Mouse (Mus musculus): Measurements from ENCODE around the gene Lrrc75a. TPM values are rescaled to one million over a fixed set of nuclear protein-coding genes. Genes with fewer than 3 reads are reported as not detected.

Gene Lrrc75a
- total RNA-seq, 2 experiments from 2014 or later: 14.4 to 16.7 TPM

DNA sequence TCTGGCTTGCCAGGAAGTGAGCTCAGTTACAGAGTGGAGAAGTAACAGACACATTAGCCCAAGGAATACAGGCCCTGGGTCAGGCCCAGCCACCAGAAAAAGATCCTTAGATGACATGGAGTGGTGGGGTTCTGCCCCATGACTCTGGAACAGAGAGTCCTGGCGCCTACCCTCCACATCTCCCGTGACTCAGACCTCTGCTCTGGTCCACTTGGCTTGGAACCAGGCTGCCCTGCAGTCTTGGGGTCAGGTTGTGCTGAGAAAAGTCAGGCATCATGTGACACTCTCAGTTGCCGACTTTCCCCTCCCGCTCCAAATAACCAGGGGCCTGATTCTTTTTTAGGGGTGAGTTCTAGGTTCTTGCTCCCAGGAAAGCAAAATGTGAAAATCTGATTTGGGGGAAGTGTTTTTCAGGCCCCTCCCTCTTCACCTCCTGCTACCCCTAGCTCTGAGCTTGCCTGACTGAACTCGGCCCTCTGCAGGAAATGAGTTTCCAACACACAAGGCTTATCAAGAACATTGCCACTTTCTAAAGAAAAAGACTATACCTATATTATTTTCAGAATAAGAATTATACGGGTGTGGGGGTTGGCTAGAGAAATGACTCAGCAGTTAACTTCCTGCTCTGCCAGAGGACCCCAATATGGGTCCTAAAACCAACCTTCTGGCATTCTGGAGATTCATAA is 89.2 kb downstream of the Lrrc75a start:
- intact Hi-C loops (cut with DNase I): no loop called here

DNA sequence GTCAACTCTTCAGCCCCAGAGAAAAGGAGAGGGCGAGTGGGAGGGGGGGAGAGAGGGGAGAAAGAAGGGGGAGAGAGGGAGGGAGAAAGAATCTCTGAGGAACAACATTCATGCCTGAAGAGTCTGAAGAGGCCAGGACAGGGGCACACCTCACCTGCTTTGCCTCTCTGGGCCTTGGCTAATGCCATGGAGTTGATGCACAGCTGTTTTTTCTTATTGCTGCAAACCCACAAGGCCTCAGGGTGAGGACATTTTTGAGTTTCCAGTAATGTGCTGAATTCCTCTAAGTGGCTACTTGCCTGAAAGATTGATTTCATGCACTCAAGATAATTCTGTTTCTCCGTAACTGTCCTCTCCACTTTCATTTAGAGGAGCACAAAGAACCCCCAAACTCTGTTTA is 90.2 kb downstream of the Lrrc75a start:
- no peak for DNase-seq
- intact Hi-C loops (cut with DNase I): no loop called here

More for the DNA sequence above, 89.2 kb downstream of the Lrrc75a start:
- DNase-seq: no peak

DNA sequence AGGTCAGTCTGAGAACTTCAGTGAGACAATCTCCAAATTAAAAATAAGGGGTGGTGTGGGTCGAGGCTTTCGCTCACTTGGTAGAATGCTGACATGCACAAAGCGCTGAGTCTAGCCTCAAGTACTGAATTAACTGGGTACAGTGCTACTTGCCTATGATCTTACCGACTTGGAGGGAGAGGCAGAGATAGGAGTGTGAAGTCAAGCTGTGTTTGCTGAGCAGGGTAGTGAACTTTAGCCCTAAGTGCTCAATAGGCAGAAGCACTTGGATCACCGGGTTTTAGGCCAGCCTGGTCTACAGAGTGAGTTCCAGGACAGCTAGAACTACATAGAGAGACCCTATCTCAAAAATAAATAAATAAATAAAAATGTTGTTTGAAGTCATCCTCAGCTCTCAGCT is 91.1 kb downstream of the Lrrc75a start:
- intact Hi-C loops (cut with DNase I): no loop called here
- no peak for DNase-seq

DNA sequence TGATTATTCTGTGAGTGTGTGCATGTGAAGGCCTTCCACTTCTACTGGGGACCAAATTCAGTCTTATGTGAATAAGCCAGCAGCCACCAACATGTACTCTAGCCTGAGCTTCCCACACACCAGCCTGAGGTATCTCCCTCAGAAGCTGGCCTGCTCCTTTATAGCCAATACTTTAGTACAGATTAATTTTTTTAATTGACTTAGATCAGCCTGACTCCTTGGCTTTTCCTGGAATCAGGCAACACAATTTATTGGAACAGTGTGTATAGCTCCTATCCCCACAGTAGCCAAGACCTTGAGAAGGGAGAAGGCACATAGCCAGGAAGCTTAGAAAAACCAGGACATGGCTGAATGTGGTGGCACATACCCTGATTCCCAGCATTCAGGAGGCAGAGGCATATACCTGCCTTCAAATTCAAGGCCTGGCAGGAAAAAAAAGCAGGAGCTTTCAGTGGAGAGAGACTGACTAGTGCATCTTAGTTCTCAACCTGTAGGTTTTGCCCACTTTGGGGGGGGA is 92.4 kb downstream of the Lrrc75a start:
- intact Hi-C loops (cut with DNase I): no loop called here
- no peak for DNase-seq

DNA sequence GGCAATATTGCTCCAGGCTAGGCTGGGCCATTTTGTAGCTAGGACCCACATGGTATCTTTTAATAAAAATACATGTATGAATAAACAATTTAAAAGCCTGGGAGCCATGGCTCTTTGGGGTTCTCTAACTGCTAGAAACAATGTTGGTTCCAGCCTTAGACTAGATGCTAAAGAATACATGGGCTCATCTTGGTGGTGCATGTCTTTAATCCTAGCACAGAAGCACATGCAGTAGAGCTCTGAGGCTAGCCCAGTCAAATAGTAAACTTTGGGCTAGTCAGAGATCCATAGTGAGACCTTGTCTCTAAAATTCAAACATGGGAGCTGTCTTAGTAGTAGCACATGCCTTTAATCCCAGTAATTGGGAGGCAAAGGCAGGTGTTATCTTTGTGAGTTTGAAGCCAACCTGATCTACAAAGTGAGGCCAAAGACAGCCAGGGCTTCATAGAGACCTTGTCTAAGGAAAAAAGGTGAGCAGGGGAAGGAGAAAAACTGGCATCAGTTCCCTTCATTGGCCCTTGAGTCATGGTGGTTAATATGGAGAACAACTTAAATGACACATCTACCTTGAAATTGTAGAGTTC is 93.3 kb downstream of the Lrrc75a start:
- DNase-seq: no peak
- intact Hi-C loops (cut with DNase I): no loop called here

Other genes with a start within 250 kb of the Lrrc75a start
- gene Pigl, start 190.1 kb downstream of the Lrrc75a start, total RNA-seq (2021): 1 to 10 TPM; 5.4 to 6.8 TPM
- 100 to 1,000 TPM; 287 to 297 TPM for gene Ncor1, start 190.0 kb downstream of the Lrrc75a start, total RNA-seq (2021)
- gene Cenpv, start 109.3 kb downstream of the Lrrc75a start, total RNA-seq (2021): 10 to 100 TPM; 64.5 to 76.9 TPM
- gene Ubb, start 97.4 kb downstream of the Lrrc75a start, total RNA-seq (2021): 1,000 to 10,000 TPM; 1,560 to 1,622 TPM
- 10 to 100 TPM; 36.9 to 40.4 TPM for gene Trpv2, start 74.0 kb downstream of the Lrrc75a start, total RNA-seq (2021)
- gene Mmgt2, start 141 bp upstream of the Lrrc75a start, total RNA-seq (2021): 10 to 100 TPM; 18.1 to 19.6 TPM
- gene Zfp287, start 83.4 kb upstream of the Lrrc75a start, total RNA-seq (2021): 10 to 100 TPM; 23.7 to 24.4 TPM
- gene Gm10428, start 104.6 kb upstream of the Lrrc75a start, total RNA-seq (2021): not detected
- 10 to 100 TPM; 29.7 to 32.4 TPM for gene Zfp286, start 140.9 kb upstream of the Lrrc75a start, total RNA-seq (2021)
- 10 to 100 TPM; 10.8 to 10.9 TPM for gene Trim16, start 171.7 kb upstream of the Lrrc75a start, total RNA-seq (2021)
- under 1 TPM; 0.89 to 0.96 TPM for gene Fbxw10, start 198.5 kb upstream of the Lrrc75a start, total RNA-seq (2021)
- 10 to 100 TPM; 19.6 to 22.0 TPM for gene Tvp23b, start 230.9 kb upstream of the Lrrc75a start, total RNA-seq (2021)